Mouse (Mus musculus): ENCODE measurements at regions not wholly inside any gene's neighbourhood (a gene's known extent, or its start where the extent isn't known, plus 50 kb on each side); places are given as distances from the start of the nearest gene placed in this dataset.

DNA sequence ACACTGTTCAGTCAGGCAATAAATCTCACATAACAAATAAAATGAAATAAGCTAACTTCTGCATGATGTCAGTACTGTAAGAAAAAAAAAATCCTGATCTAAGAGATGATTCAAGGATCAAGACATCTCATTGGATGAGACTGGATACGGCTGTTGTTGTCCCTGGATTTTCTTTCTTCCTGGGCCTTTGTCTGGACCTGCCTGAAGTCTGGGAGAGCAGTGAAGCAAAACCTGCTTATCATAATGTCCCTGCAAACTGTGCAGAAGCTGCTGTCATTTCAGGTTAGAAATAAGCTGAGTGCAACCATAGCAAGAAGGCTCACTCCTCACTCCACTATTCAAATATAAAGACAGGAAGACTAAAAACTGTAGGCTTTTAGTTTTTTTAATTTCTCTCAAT lies 178.0 kb upstream of the Steap4 start:
- DNase-seq = no peak

- no peak for DNase-seq
These were observed 171.9 kb upstream of the Steap4 start for GRCm38 (mm10) chr5:7788406-7788805.

DNA sequence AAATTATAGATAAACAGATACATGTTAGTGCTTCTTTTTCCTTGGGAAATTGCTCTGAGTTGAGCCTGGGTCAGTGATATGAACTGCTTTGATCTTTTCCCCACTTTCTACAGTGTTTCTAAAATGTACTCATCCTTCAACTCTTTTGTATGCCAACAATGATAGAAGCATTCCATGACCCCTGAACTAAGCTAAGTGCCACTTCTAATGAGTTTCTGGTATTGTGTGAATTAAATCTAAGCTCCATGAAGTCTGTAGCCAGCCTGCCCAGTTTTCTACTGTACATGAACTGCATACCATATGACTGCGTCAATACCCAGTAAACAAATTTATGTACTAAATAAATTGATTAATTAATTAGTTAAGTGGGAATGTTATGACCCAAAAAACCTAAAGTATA lies 171.1 kb upstream of the Steap4 start:
- DNase-seq = no peak

GRCm38 (mm10) chr5:7820592-7820991 lies 139.7 kb upstream of the Steap4 start:
- DNase-seq = no peak

GRCm38 (mm10) chr5:7821700-7822099 lies 138.6 kb upstream of the Steap4 start:
- no peak for DNase-seq

GRCm38 (mm10) chr5:7829618-7830017 lies 130.6 kb upstream of the Steap4 start:
- no peak for DNase-seq

GRCm38 (mm10) chr5:7833812-7834211 lies 126.4 kb upstream of the Steap4 start:
- DNase-seq = no peak

GRCm38 (mm10) chr5:7863047-7863446 lies 97.2 kb upstream of the Steap4 start:
- no peak for DNase-seq

GRCm38 (mm10) chr5:7866041-7866641 lies 94.1 kb upstream of the Steap4 start:
- DNase-seq = no peak

DNA sequence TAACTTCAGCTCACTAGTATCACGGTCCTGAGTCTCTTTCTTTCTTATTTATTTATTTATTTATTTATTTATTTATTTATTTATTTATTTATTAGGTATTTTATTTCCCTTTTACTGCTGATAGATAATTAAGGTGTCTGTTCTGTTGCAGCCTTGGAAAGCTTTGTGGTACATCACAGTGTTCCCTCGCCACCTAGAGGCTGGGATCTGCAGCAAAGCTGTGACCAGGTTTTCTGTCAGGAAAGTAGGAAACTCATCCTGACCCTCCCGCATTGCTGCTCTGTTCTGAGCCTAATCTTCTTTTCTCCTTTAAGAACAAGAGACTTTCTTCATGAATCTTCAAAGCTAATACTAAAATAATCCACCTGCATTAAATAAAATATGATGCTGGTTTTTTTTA lies 60.7 kb upstream of the Steap4 start:
- DNase-seq = no peak
